Mouse (Mus musculus) forebrain, postnatal 0 days (tissue): ENCODE results near the gene Txndc15. TPM values are rescaled to one million over a fixed set of nuclear protein-coding genes. Genes with fewer than 3 reads are reported as not detected.

Experiments
- ATAC-seq: fragments of 200-750 bp; cut with Nextera tagmentation; 2 replicates; pipeline ENCODE4 v1.8.0; 2017; ENCODE audit warnings: mild to moderate bottlenecking, moderate library complexity
- DNase-seq: peaks from one replicate; pipeline ENCODE4 v3.0.0-alpha.2; 2015
- H3K27ac ChIP-seq: fragments of 300-500 bp; sonication (generic); 2 replicates; pipeline ENCODE4 v1.5.1; 2014; ENCODE audit warnings: low read depth, mild to moderate bottlenecking, antibody characterized with exemption, low read length, moderate library complexity, mixed read lengths
- H3K27me3 ChIP-seq: fragments of 300-500 bp; sonication (generic); 2 replicates; pipeline ENCODE4 v1.6.1; 2014; ENCODE audit warnings: mild to moderate bottlenecking, low read length, mixed read lengths; ENCODE audit not compliant: insufficient read depth
- H3K36me3 ChIP-seq: fragments of 300-500 bp; sonication (generic); 2 replicates; pipeline ENCODE4 v1.6.1; 2014; ENCODE audit warnings: mild to moderate bottlenecking, moderate library complexity; ENCODE audit not compliant: insufficient read depth
- H3K4me1 ChIP-seq: fragments of 300-500 bp; sonication (generic); 2 replicates; pipeline ENCODE4 v1.6.1; 2014; ENCODE audit warnings: antibody characterized with exemption; ENCODE audit not compliant: insufficient read depth
- H3K4me2 ChIP-seq: fragments of 300-500 bp; sonication (generic); 2 replicates; pipeline ENCODE4 v1.6.1; 2014; ENCODE audit warnings: low read depth, mild to moderate bottlenecking, moderate library complexity
- H3K4me3 ChIP-seq: fragments of 300-500 bp; sonication (generic); 2 replicates; pipeline ENCODE4 v1.5.1; 2014; ENCODE audit warnings: low read depth, low read length, mixed read lengths
- H3K9ac ChIP-seq: fragments of 300-500 bp; sonication (generic); 2 replicates; pipeline ENCODE4 v1.6.1; 2014; ENCODE audit warnings: mild to moderate bottlenecking
- H3K9me3 ChIP-seq: fragments of 300-500 bp; sonication (generic); 2 replicates; pipeline ENCODE4 v1.6.1; 2016; ENCODE audit warnings: low read length
- CTCF ChIP-seq: sonication (generic); IDR thresholded peaks from 2 replicates; pipeline ENCODE4 v1.5.1; 2016; ENCODE audit warnings: antibody characterized with exemption, control low read depth, low read depth
- WGBS: fragments of 180-500 bp; shearing (Covaris S2); extraction: QIAGEN DNeasy Blood & Tissue Kit; methylation state at CpG from one replicate; pipeline ENCODE4 v1.1.7; 2014; 5-methylcytosine and 5-hydroxymethylcytosine counted together
- polyA plus RNA-seq: library from polyadenylated mRNA; unstranded; fragments of >200 nt; fragmentation: Nextera tagmentation; extraction: Ambion mirVana; gene quantifications from 2 replicates; pipeline ENCODE4 v1.2.1, GENCODE M21; 2015
- total RNA-seq: library from RNA; depleted of rRNA; stranded (reverse); fragments of >200 nt; gene quantifications from 2 replicates; pipeline ENCODE4 v1.2.3, GENCODE M21; 2014

Gene Txndc15
- total and polyA plus RNA-seq, 2 experiments from 2014 or later: 116 to 134 TPM

DNA sequence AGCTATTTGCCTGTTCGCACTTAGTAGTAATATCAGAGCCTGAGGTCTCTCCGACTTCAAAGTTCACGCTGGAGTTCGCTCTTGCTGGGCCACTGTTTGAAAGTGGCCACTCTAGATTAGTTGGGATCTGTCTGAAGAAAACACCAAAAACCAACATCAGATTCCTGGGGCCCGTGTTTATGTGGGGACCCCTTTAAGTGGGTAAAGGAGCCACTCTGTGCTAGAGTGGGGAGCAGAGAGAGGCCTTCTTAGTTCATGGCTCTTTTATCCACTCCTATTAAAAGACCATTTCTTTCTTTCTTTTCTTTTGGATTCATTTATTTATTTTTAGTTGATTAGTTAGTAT, 690 bp downstream of the Txndc15 start:
- no peak for TF ChIP-seq CTCF
- peaks cover 6% of the 10 kb centered on the region for H3K4me1 ChIP-seq
- H3K4me2 ChIP-seq: peak overlapping the region; percentile 56
- H3K27me3 ChIP-seq: no peaks in the 10 kb centered on the region
- ATAC-seq (peak; percentile 12; the same call in 1 of the 2 replicates), DNase-seq (no peak)
- peak overlapping the region; percentile 78 for H3K4me3 ChIP-seq
- WGBS: 8% methylated on average over 5 of the region's 5 CpGs
- H3K9me3 ChIP-seq: no peaks in the 10 kb centered on the region
- peak overlapping the region; percentile 98 for H3K27ac ChIP-seq
- 0 out of 2 replicates have a peak, but pooled peaks cover 18% of the 10 kb centered on the region for H3K36me3 ChIP-seq
- H3K9ac ChIP-seq: peak overlapping the region; percentile 94

- H3K4me3 ChIP-seq: no peak overlapping the region
Observed at GRCm38 (mm10) chr13:55715908-55716510, 1.6 kb downstream of the Txndc15 start.

GRCm38 (mm10) chr13:55721516-55721915, 7.1 kb downstream of the Txndc15 start:
- Histone ChIP-seq H3K9me3 (no peaks in the 10 kb centered on the region), H3K27me3 (no peaks in the 10 kb centered on the region), H3K4me1 (no peaks in the 10 kb centered on the region), H3K27ac (no peak overlapping the region), H3K36me3 (peaks cover 53% of the 10 kb centered on the region), H3K4me2 (no peak overlapping the region), H3K4me3 (no peak overlapping the region), H3K9ac (no peak overlapping the region)
- no peak for TF ChIP-seq CTCF
- 73% methylated on average over 8 of the region's 8 CpGs for WGBS
- no peak for ATAC-seq
- no peak for DNase-seq

More at GRCm38 (mm10) chr13:55715908-55716510, 1.6 kb downstream of the Txndc15 start:
- Histone ChIP-seq H3K9me3 (no peaks in the 10 kb centered on the region), H3K9ac (peak overlapping the region; percentile 94; the same call in 1 of the 2 replicates), H3K4me1 (peaks cover 6% of the 10 kb centered on the region), H3K36me3 (0 out of 2 replicates have a peak, but pooled peaks cover 21% of the 10 kb centered on the region), H3K27ac (no peak overlapping the region), H3K27me3 (no peaks in the 10 kb centered on the region), H3K4me2 (peak overlapping the region; percentile 56; the same call in 1 of the 2 replicates)
- ATAC-seq (no peak), DNase-seq (no peak)
- no peak for TF ChIP-seq CTCF
- WGBS: 86% methylated on average over 7 of the region's 7 CpGs

DNA sequence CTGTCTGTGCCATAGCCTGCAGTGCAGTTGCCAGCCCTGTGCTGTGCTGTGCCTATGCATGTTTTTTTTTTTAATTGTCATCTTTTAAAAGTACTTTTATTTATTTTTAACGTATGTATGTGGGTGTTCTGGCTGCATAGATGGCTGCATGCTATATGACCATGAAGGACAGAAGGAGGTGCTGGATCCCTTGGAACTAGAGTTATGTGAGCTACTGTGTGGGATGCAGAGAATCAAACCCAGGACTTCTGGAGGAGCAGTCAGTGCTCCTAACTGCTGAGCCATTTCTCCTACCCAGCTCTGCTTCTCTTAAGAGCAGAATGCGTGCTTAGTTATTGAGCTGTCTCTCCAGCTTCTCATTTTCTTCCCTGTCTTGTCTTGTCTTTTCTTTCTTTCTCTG, 7.5 kb downstream of the Txndc15 start:
- no peak for DNase-seq
- 93% methylated on average over 2 of the region's 2 CpGs for WGBS
- H3K4me3 ChIP-seq: no peak overlapping the region
- peaks cover 53% of the 10 kb centered on the region for H3K36me3 ChIP-seq
- H3K27me3 ChIP-seq: no peaks in the 10 kb centered on the region
- no peak overlapping the region for H3K27ac ChIP-seq
- no peak overlapping the region for H3K9ac ChIP-seq
- H3K4me1 ChIP-seq: no peaks in the 10 kb centered on the region
- no peak for TF ChIP-seq CTCF
- H3K4me2 ChIP-seq: no peak overlapping the region
- ATAC-seq: no peak
- no peaks in the 10 kb centered on the region for H3K9me3 ChIP-seq

- 3% methylated on average over 4 of the region's 4 CpGs for WGBS
Observed at GRCm38 (mm10) chr13:55726598-55727119, 12.2 kb downstream of the Txndc15 start.

GRCm38 (mm10) chr13:55727120-55727838, 12.8 kb downstream of the Txndc15 start, which contains the start of gene Pcbd2:
TSS of gene Pcbd2 (plus strand) at chr13:55727368.
- Histone ChIP-seq H3K9me3 (no peaks in the 10 kb centered on the region), H3K36me3 (peaks cover 24% of the 10 kb centered on the region; the same call in 1 of the 2 replicates), H3K4me1 (no peaks in the 10 kb centered on the region), H3K4me3 (peak within 1 kb of the TSS; percentile 58), H3K9ac (peak within 1 kb of the TSS; percentile 75), H3K27me3 (no peaks in the 10 kb centered on the region), H3K4me2 (peak within 1 kb of the TSS; percentile 81), H3K27ac (peak within 1 kb of the TSS; percentile 94)
- peak; percentile 91 for ATAC-seq
- WGBS: 1% methylated on average over 65 of the region's 73 CpGs
- peak; percentile 86 for DNase-seq
- peak; percentile 28; the same call in 1 of the 2 replicates for TF ChIP-seq CTCF

More at GRCm38 (mm10) chr13:55726598-55727119, 12.2 kb downstream of the Txndc15 start:
- peak overlapping the region; percentile 94 for H3K27ac ChIP-seq
- peak overlapping the region; percentile 58 for H3K4me3 ChIP-seq
- peak overlapping the region; percentile 81 for H3K4me2 ChIP-seq
- H3K4me1 ChIP-seq: no peaks in the 10 kb centered on the region
- H3K27me3 ChIP-seq: no peaks in the 10 kb centered on the region
- H3K9me3 ChIP-seq: no peaks in the 10 kb centered on the region
- peaks cover 29% of the 10 kb centered on the region for H3K36me3 ChIP-seq
- ATAC-seq (no peak), DNase-seq (peak; percentile 30)
- H3K9ac ChIP-seq: peak overlapping the region; percentile 75
- TF ChIP-seq CTCF: peak; percentile 30
